Mouse (Mus musculus) common myeloid progenitor, adult 5-6 weeks (primary cell): ENCODE results near the gene F2. TPM values are rescaled to one million over a fixed set of nuclear protein-coding genes. Genes with fewer than 3 reads are reported as not detected.
"Not testable (repeated sequence)": the region's sequence is repeated elsewhere in the genome, so short reads cannot be mapped to it uniquely, and the experiment has no call there.

Experiments
- ATAC-seq: replicated peaks from 2 replicates; pipeline ENCODE4 v1.8.0; 2016; ENCODE audit warnings: low read depth, mild to moderate bottlenecking, moderate TSS enrichment, inconsistent platforms; ENCODE audit not compliant: poor library complexity, severe bottlenecking
- total RNA-seq: library from RNA; stranded (forward); fragments of 200-1000, 187-1606 nt; gene quantifications from 2 replicates; pipeline ENCODE4 v1.2.3, GENCODE M21; 2017

F2 gene
- total RNA-seq, 1 experiment from 2014 or later, result 0.78 TPM

DNA sequence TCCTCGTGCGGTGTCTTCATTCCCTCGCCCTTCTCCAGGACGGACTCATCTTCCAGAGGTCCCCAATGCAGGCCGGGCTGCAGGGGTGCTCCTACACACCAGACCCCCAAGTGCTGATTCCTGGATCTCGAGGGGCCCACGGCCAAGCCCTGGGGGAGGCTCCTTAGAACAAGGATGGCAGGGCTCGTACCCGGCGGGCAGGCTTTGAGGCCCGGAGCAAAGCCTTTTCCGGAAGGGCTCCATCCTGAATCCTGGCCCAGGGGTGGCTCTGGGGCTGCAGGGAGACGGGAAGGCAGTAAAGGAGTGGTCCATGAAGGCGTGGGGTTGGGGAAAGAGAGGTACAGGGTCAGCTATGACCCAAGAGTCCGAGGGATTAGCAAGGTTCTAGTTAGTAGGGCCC, 12.9 kb upstream of the F2 start:
- ATAC-seq, result no peak

- ATAC-seq, result no peak
Observed at GRCm38 (mm10) chr2:91646733-91647132, 10.5 kb upstream of the F2 start.

DNA sequence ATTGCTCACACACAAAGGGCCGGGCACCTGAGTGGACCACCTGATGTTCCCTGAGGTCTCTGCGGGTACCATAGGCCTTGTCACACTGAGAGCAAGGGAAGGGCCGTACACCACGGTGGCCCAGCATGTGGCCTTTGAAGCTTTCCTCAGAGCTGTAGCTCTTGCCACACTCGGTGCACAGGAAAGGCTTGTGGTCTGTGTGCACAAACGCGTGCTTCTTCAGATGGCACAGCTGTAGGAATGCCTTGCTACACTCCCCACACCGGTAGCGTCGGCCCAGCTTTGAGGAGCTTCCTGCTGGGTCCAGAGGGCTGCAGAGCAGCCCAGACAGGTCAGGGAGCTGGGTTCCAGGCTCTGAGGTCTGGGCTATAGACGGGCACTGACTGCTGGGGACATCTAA, 9.6 kb upstream of the F2 start:
- ATAC-seq, result no peak

DNA sequence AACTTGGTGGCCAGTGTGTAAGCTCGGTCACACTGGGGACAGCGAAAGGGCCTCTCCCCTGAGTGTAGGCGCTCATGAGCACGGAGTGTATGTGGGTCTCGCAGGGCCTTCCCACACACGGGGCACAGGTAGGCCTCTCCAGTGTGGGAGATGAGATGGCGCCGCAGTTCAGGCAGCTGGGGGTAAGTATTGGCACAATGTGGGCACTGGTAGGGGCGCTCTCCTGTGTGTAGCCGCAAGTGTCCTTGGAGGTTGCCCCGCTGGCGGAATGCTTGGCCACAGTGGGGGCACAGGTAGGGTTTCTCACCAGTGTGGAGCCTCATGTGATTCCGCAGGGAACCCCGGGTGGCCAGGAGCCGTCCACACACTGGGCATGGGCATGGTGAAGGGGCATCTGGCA, 9.1 kb upstream of the F2 start:
- no peak for ATAC-seq

GRCm38 (mm10) chr2:91644021-91644420, 7.8 kb upstream of the F2 start:
- no peak for ATAC-seq

DNA sequence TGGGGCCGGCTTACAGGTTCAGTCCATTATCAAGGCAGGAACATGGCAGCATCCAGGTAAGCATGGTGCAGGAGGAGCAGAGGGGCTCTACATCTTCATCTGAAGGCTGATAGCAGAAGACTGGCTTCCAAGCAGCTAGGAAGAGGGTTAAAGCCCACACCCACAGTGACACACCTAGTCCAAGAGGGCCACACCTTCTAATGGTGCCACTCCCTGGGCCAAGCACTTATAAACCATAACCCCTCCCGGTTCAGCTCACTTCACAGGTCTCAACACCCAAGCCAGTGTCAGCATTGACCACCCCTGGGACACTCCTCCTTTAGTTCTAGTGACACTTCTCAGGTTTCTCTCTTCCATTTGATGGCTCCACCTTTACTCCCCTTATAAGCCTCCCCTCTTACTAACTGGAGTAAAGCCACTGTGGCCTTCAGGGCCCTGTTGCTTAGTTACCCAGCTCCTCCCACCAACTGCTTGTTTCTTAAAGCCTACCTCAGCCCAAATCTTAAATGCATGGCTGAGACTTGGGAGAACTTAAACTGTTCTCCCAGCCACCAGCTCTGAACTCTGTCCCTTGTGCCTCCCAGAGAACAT, 6.7 kb upstream of the F2 start:
- ATAC-seq, result no peak

DNA sequence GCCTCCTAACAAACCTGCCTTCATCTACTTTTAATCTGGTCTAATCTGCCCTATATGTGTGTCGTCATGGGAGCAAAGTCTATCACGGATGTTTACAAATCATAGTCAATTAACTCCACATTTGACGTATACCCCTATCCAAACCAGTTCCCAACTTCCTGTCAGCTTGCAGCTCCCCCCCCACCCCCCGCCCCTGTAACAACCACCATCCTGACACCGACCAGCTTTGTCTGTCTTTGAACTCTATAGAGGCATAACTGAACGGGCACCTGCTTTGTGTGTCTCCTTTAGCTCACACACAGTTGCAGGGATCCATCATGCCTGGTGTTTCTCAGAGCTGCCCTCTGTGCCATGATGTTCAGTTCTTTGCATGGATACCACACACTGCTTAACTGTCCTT, 2.7 kb upstream of the F2 start:
- ATAC-seq, result no peak

DNA sequence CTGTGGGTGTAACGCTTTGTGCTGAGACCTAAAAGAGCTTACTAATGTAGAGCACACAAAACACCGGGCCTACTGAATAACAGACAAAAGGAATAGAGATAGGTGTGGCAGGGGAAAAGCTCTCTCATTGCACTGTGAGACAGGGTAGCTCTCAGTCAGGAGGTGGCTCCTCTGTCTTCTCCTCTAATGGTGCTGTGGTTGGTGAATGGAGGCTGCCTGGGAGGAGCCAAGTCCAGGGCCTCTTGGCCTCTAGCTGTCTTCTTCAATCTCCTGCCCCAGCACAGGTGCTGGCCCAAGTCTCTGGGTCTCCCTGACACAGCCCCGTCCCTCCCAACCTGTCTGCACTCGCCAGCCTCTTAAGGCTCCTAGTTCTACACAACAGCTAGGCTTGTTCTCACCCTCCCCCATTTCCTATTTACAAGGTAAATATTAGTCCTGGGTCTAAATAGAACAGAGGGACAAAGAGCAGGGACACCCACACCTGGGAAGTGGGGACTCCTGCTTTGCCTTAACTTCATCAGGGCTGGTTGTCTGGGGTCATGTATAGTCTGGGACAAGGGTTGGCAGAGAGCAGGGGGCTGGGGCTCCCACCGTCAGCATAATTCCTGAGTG, 619 bp upstream of the F2 start:
- no peak for ATAC-seq

DNA sequence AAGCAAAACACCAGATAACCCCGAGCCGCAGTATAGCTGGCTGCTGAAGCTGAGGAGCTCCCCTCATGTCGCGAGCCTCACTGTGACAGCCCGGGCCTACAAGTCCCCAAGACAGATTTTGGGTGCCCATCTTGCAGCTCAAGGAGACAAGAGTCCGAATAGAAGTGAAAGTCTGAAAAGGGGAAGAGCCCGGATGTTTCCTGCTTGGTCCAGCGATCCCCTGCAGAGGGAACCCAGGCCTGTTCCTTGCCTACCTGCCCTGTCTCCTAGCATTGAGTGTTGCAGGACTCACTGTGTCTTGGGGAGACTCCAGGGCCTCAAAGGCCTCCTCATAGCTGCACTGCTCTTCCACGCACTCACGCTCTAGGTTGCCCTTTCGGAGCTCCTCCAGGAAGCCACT, 728 bp downstream of the F2 start:
- ATAC-seq, result no peak

GRCm38 (mm10) chr2:91634841-91635240, 1.4 kb downstream of the F2 start:
- ATAC-seq, result peak; percentile 58; the same call in 1 of the 2 replicates

GRCm38 (mm10) chr2:91633334-91633977, 2.8 kb downstream of the F2 start:
- no peak for ATAC-seq

GRCm38 (mm10) chr2:91632316-91632715, 3.9 kb downstream of the F2 start:
- no peak for ATAC-seq

- no peak for ATAC-seq
Observed at GRCm38 (mm10) chr2:91631826-91632225, 4.4 kb downstream of the F2 start.

DNA sequence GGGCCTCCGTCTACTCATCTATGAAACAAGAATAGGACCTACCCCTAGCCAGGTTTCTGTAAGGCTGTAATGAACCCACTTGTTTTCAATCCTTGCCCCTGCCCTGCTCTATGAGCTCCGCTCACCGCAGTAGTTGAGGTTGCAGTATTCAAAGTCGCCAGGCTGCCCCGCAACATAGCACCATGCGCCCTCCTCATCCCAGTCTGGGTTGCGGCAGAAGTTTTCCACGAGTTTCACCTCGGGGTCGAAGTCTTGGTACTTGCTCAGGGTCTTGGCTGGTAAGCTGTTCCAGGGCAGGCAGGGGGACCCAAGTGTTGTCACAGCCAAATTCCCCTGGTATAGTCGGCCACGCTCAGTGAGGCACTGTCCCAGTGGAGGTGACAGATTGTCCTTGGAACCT, 5.8 kb downstream of the F2 start:
- ATAC-seq, result no peak

GRCm38 (mm10) chr2:91629682-91630081, 6.5 kb downstream of the F2 start:
- ATAC-seq, result no peak

DNA sequence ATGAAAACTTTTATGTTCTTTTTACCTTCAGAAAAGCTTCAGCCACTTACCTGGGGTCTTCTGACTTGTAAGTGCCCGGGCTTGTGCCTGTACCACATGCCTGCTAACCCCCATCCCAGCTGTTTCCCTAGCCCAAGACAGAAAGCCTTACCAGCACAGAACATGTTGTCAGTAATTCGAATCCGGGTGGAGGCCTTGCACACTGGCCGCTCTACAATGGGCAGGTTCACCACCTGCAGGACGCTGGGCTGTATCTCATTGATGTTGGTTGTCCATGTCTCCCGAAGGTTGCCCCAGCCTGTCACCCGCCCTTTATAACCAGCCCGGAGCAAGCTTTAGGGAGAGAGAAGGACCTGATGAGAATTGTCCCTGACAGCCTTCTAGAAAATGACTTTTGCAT, 8.0 kb downstream of the F2 start:
- no peak for ATAC-seq

DNA sequence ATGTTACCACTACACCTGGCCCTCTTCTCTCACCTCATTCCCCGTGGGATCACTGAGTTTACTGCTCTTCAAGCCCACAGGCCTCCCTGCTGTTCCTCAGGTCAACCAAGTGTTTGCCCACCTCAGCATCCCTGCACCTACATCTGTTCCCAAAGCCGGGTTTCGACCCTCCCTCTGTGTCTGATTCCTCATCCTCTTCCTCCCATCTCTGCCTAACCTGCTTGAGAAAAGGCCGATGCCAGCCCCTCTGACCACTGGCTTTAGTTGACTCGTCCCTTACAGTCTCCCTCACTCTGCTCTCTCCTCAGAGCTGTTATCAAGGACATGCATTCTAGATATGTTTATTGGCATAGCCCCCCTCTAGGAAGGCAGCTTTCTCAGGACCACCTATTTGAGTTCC, 8.7 kb downstream of the F2 start:
- ATAC-seq, result no peak

DNA sequence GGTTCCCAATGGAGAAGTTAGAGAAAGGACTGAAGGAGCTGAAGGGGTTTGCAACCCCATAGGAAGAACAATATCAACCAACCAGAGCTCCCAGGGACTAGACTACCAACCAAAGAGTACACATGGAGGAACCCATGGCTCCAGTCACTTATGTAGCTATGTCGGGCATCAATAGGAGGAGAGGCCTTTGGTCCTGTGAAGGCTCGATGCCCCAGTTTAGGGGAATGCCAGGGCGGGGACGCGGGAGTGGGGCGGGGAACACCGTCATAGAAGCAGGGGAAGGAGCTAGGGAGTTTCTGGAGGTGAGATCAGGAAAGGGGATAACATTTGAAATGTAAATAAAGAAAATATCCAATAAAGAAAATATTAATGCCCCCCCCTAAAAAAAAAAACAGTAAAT, 12.8 kb downstream of the F2 start:
- ATAC-seq, result not testable (repeated sequence)

DNA sequence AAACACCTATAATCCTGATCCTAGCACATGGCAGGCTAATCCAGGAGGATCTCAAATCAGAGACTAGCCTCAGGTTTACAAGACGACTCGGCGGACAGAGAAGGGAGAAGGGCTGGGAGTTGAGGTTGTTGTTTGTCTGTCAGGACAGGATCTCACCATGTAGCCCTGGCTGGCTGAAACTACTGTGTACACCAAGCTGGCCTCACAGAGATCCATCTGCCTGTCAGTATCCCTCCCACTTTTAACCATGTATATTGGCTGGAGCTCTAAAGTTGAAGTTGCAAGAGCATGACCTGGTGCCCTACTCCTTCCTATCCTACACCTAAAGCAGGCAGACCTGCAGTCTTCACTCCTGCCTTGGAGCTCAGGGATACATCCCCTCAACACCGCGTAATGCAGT, 13.9 kb downstream of the F2 start:
- ATAC-seq, result no peak

- not testable (repeated sequence) for ATAC-seq
Observed at GRCm38 (mm10) chr2:91609370-91609769, 26.8 kb downstream of the F2 start.

DNA sequence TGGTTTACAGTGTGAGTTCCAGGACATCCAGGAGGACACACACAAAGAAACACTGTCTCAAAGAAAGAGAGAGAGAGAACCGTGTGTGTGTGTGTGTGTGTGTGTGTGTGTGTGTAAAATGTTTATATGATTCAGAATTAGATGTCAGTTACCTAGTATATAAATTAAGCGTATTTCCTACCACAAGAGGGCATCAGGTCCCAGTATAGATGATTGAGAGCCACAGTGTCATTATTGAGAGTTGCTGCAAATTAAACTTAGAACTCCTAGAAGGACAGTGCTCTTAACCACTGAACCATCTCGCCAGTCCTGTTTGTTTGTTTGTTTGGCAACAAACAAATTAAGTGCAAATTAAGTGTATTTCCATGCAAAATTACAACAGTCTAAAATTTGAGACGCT, 33.8 kb downstream of the F2 start:
- ATAC-seq, result 0 out of 2 replicates have a peak, but pooled peaks have one; percentile 29

- no peak for ATAC-seq
Observed at GRCm38 (mm10) chr2:91600475-91600874, 35.7 kb downstream of the F2 start.
